Mouse (Mus musculus): ENCODE measurements around the gene Wwox. TPM values are rescaled to one million over a fixed set of nuclear protein-coding genes. Genes with fewer than 3 reads are reported as not detected.

Wwox gene
- polyA plus RNA-seq, 1 experiment = 11.6 TPM

- DNase-seq (ENCODE audit: low read depth) = no peak
Observed at GRCm38 (mm10) chr8:115019661-115020060, 580.2 kb downstream of the Wwox start.

GRCm38 (mm10) chr8:115021731-115022130 is 582.3 kb downstream of the Wwox start:
- DNase-seq (ENCODE audit: low read depth) = no peak

- DNase-seq (ENCODE audit: low read depth) = no peak
Observed at GRCm38 (mm10) chr8:115024062-115024461, 584.6 kb downstream of the Wwox start.

- DNase-seq (ENCODE audit: low read depth) = no peak
Observed at GRCm38 (mm10) chr8:115025390-115026098, 586.1 kb downstream of the Wwox start.

GRCm38 (mm10) chr8:115026201-115026600 is 586.7 kb downstream of the Wwox start:
- DNase-seq (ENCODE audit: low read depth) = no peak

GRCm38 (mm10) chr8:115033194-115033593 is 593.7 kb downstream of the Wwox start:
- no peak for DNase-seq (ENCODE audit: low read depth)

- DNase-seq (ENCODE audit: low read depth) = no peak
Observed at GRCm38 (mm10) chr8:115036016-115036415, 596.6 kb downstream of the Wwox start.

- DNase-seq (ENCODE audit: low read depth) = no peak
Observed at GRCm38 (mm10) chr8:115038426-115038825, 599.0 kb downstream of the Wwox start.

- DNase-seq (ENCODE audit: low read depth) = no peak
Observed at GRCm38 (mm10) chr8:115045746-115046145, 606.3 kb downstream of the Wwox start.

- DNase-seq (ENCODE audit: low read depth) = no peak
Observed at GRCm38 (mm10) chr8:115046496-115046895, 607.0 kb downstream of the Wwox start.

- DNase-seq (ENCODE audit: low read depth) = no peak
Observed at GRCm38 (mm10) chr8:115058193-115058835, 618.9 kb downstream of the Wwox start.

- no peak for DNase-seq (ENCODE audit: low read depth)
Observed at GRCm38 (mm10) chr8:115063623-115064022, 624.2 kb downstream of the Wwox start.

GRCm38 (mm10) chr8:115064691-115065090 is 625.2 kb downstream of the Wwox start:
- no peak for DNase-seq (ENCODE audit: low read depth)

- no peak for DNase-seq (ENCODE audit: low read depth)
Observed at GRCm38 (mm10) chr8:115065386-115065785, 625.9 kb downstream of the Wwox start.

- no peak for DNase-seq (ENCODE audit: low read depth)
Observed at GRCm38 (mm10) chr8:115066550-115067058, 627.1 kb downstream of the Wwox start.

GRCm38 (mm10) chr8:115068723-115069122 is 629.3 kb downstream of the Wwox start:
- DNase-seq (ENCODE audit: low read depth) = no peak

- no peak for DNase-seq (ENCODE audit: low read depth)
Observed at GRCm38 (mm10) chr8:115070225-115070624, 630.8 kb downstream of the Wwox start.

- DNase-seq (ENCODE audit: low read depth) = no peak
Observed at GRCm38 (mm10) chr8:115071231-115071630, 631.8 kb downstream of the Wwox start.

- no peak for DNase-seq (ENCODE audit: low read depth)
Observed at GRCm38 (mm10) chr8:115078296-115078695, 638.8 kb downstream of the Wwox start.

GRCm38 (mm10) chr8:115081302-115082207 is 642.1 kb downstream of the Wwox start:
- no peak for DNase-seq (ENCODE audit: low read depth)

GRCm38 (mm10) chr8:115088162-115088561 is 648.7 kb downstream of the Wwox start:
- no peak for DNase-seq (ENCODE audit: low read depth)

- no peak for DNase-seq (ENCODE audit: low read depth)
Observed at GRCm38 (mm10) chr8:115089744-115090143, 650.3 kb downstream of the Wwox start.

Measured in gonadal fat pad, adult 2 months (tissue).